Mouse (Mus musculus): Measurements from ENCODE around the gene Shc4. TPM values are rescaled to one million over a fixed set of nuclear protein-coding genes. Genes with fewer than 3 reads are reported as not detected.

Gene Shc4
- polyA plus RNA-seq, 1 experiment from 2014 or later, result 1.4 TPM

DNA sequence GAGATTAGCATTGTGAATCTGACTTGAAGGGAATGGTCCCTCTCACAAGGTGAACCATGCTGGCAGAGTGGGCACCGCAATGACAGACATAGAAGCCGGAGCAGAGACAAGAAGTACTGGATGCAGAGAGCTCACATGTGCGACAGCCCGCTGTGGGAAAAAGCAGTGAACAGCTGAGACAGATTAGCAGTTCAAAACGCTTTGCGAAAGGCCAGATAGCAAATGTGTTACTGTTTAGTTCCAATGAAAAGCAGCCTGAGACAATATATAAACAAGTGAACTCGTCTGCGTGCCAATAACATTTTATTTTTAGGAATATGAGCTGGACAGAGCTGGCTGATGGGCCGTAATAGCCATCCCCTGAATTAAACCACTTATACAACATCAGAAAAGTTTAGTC lies 42.1 kb downstream of the Shc4 start:
- Histone ChIP-seq H3K27me3 (ENCODE audit: poor library complexity, severe bottlenecking) (no peaks in the 10 kb centered on the region), H3K4me3 (no peak overlapping the region), H3K36me3 (replicated peaks) (no peaks in the 10 kb centered on the region), H3K27ac (no peak overlapping the region), H3K9me3 (no peaks in the 10 kb centered on the region), H3K4me1 (peaks cover 21% of the 10 kb centered on the region)
- 67% methylated on average over 9 of the region's 9 CpGs for WGBS
- DNase-seq (ENCODE audit: extremely low spot score, low spot score), result no peak

DNA sequence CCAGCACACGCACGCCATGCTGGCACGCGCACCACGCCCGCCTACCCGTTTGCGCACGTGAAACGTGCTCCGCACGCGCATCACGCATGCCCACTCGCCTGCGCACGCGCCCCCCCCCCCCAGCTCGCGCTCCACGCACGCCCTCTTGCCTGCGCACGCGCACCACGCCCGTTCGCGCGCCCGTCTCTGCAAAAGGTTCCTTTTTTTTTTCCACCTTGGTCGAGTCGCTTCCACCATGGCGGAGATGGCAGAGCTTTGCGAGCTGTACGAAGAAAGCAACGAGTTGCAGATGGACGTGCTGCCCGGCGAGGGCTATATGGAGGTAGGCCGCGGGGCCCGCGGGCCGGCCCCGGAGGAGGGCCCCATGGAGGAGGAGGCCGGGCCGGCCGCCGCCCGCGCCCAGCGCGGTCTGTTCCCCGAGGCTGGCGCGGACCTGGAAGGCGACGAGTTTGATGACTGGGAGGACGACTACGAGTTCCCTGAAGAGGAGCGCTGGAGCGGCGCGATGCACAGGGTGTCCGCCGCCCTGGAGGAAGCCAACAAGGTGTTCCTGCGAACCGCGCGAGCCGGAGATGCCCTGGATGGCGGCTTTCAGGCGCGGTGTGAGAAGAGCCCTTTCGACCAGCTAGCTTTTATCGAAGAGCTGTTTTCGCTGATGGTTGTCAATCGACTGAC lies 50.9 kb downstream of the Shc4 start, which contains the start of gene Eid1:
Gene Eid1 (plus strand): TSS at position 139 of the 675 bp plus-strand sequence.
- Histone ChIP-seq H3K27ac (peak within 1 kb of the TSS; percentile 96), H3K27me3 (ENCODE audit: poor library complexity, severe bottlenecking) (no peaks in the 10 kb centered on the region), H3K36me3 (replicated peaks) (no peaks in the 10 kb centered on the region; the same call in 1 of the 2 replicates), H3K4me3 (peak within 1 kb of the TSS; percentile 83), H3K4me1 (peaks cover 20% of the 10 kb centered on the region), H3K9me3 (no peaks in the 10 kb centered on the region)
- DNase-seq (ENCODE audit: extremely low spot score, low spot score), result peak; percentile 80
- under 1% methylated on average over 79 of the region's 79 CpGs for WGBS

DNA sequence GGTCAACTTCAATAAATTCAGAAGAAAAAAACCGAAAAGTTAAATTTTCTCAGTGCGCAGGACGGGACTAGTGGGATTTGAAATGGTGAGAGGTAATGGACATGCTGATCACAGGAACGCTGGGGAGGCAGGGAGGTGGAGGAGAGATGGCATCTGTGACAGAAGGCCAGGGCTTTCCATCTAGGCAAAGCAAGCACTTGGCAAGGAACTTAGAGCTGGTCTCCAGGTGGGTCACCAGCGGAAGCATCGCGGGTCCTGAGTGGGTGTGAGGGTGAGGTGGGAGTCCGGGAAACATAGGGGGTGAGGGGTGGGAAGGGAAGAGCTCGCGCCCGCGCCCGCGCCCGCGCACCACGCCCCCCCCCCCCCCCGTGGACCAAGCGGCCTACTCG lies 51.4 kb downstream of the Shc4 start:
- no peak for DNase-seq (ENCODE audit: extremely low spot score, low spot score)
- Histone ChIP-seq H3K36me3 (replicated peaks) (no peaks in the 10 kb centered on the region; the same call in 1 of the 2 replicates), H3K4me3 (peak overlapping the region; percentile 83), H3K27me3 (ENCODE audit: poor library complexity, severe bottlenecking) (no peaks in the 10 kb centered on the region), H3K4me1 (peaks cover 20% of the 10 kb centered on the region), H3K27ac (peak overlapping the region; percentile 96), H3K9me3 (no peaks in the 10 kb centered on the region)
- WGBS, result 22% methylated on average over 14 of the region's 20 CpGs

DNA sequence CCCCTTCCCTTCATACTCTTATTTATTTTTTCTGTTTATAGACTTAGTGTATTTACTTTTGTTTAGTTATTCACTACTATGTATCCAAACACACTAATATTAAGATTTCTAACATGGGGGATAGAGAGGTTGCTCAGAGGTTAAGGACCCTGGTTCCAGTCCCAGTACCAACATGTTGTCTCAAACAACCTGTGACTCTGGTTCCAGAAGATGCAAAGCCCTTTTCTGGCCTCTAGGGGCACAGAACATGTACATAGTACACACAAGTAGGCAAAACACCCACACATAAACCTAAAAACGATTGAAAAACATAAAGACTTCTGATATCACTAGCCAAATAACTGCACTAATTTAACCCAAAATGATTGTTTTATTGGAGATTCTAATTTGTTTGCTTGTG lies 53.1 kb downstream of the Shc4 start:
- WGBS, result 69% methylated on average over 1 of the region's 1 CpGs
- Histone ChIP-seq H3K27me3 (ENCODE audit: poor library complexity, severe bottlenecking) (no peaks in the 10 kb centered on the region), H3K4me1 (peaks cover 20% of the 10 kb centered on the region), H3K27ac (no peak overlapping the region), H3K36me3 (replicated peaks) (no peaks in the 10 kb centered on the region; the same call in 1 of the 2 replicates), H3K9me3 (no peaks in the 10 kb centered on the region), H3K4me3 (no peak overlapping the region)
- DNase-seq (ENCODE audit: extremely low spot score, low spot score), result no peak

DNA sequence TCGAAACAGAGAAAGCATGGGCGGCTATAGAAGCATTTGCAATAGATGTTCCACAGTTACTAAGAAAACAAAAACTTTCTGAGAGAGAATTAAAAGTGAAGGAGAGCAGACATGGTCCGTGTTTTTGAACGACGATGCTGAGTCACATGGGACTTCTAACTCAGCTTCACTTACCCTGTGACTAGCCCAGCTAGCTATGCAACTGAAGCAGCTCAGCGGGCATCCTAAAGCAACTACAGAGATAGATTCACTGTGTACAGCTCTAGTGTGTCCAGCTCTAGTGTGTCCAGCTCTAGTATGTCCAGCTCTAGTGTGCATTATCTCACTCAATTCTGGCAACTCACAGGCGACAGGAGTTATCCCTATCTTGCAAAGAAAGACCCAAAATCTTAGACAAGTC lies 56.2 kb downstream of the Shc4 start:
- Histone ChIP-seq H3K27ac (no peak overlapping the region), H3K4me3 (no peak overlapping the region), H3K36me3 (replicated peaks) (no peaks in the 10 kb centered on the region), H3K4me1 (peaks cover 3% of the 10 kb centered on the region; the same call in 1 of the 2 replicates), H3K27me3 (ENCODE audit: poor library complexity, severe bottlenecking) (no peaks in the 10 kb centered on the region), H3K9me3 (no peaks in the 10 kb centered on the region)
- WGBS, result 91% methylated on average over 7 of the region's 7 CpGs
- DNase-seq (ENCODE audit: extremely low spot score, low spot score), result no peak

DNA sequence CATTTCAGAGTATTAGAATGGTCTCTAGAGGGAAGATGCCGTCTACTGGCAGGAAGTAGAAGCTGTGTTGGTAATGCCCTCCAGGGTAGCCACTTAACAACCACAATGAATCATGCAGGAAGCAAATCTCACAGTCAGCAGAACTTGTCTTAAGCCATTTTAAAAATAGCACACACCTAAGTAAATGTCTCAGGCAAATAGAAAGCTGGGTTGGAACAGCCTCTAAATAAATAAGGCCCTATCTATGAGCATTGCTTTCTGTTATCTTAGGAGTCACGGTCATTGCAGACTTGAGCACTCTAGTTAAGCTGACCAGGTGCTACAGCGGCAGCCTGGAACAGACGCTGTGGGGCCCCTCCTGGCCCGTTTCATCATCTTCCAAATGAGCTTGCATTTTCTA lies 56.8 kb downstream of the Shc4 start:
- no peaks in the 10 kb centered on the region for H3K4me1 ChIP-seq
- H3K27ac ChIP-seq, result no peak overlapping the region
- H3K4me3 ChIP-seq, result no peak overlapping the region
- no peak for DNase-seq (ENCODE audit: extremely low spot score, low spot score)
- H3K9me3 ChIP-seq, result no peaks in the 10 kb centered on the region
- no peaks in the 10 kb centered on the region for H3K27me3 ChIP-seq (ENCODE audit: poor library complexity, severe bottlenecking)
- H3K36me3 ChIP-seq (replicated peaks), result no peaks in the 10 kb centered on the region
- 82% methylated on average over 5 of the region's 5 CpGs for WGBS

GRCm38 (mm10) chr2:125666668-125667067 lies 57.3 kb downstream of the Shc4 start:
- H3K4me3 ChIP-seq, result no peak overlapping the region
- H3K27ac ChIP-seq, result no peak overlapping the region
- no peak for DNase-seq (ENCODE audit: extremely low spot score, low spot score)
- no peaks in the 10 kb centered on the region for H3K4me1 ChIP-seq
- no peaks in the 10 kb centered on the region for H3K36me3 ChIP-seq (replicated peaks)
- 87% methylated on average over 4 of the region's 4 CpGs for WGBS
- no peaks in the 10 kb centered on the region for H3K9me3 ChIP-seq
- no peaks in the 10 kb centered on the region for H3K27me3 ChIP-seq (ENCODE audit: poor library complexity, severe bottlenecking)

GRCm38 (mm10) chr2:125665909-125666308 lies 58.0 kb downstream of the Shc4 start:
- Histone ChIP-seq H3K4me1 (peaks cover 3% of the 10 kb centered on the region), H3K9me3 (no peaks in the 10 kb centered on the region), H3K27me3 (ENCODE audit: poor library complexity, severe bottlenecking) (peaks cover 7% of the 10 kb centered on the region), H3K36me3 (replicated peaks) (no peaks in the 10 kb centered on the region), H3K4me3 (no peak overlapping the region), H3K27ac (no peak overlapping the region)
- 90% methylated on average over 4 of the region's 4 CpGs for WGBS
- DNase-seq (ENCODE audit: extremely low spot score, low spot score), result no peak

DNA sequence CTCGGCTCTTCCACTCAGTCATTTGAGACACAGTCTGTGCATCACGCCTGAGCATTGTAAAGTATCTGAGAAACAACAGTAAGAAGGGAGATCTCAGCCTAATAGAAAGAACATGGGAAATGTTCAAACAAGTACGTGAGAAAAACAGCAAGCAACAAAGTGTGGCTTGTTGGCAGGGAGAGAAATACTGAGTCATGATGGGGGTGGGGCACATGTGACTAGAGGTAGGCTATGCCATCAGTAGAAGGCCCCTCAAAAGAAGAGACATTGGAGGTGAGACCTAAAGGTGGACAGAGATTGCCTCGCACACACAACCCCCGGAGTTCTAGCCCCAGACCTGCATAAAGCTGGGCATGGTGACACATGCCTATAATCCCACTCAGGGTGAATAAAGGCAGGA lies 58.7 kb downstream of the Shc4 start:
- DNase-seq (ENCODE audit: extremely low spot score, low spot score), result no peak
- no peaks in the 10 kb centered on the region for H3K36me3 ChIP-seq (replicated peaks)
- H3K4me1 ChIP-seq, result peaks cover 10% of the 10 kb centered on the region
- H3K27me3 ChIP-seq (ENCODE audit: poor library complexity, severe bottlenecking), result peaks cover 10% of the 10 kb centered on the region
- no peak overlapping the region for H3K4me3 ChIP-seq
- H3K27ac ChIP-seq, result no peak overlapping the region
- H3K9me3 ChIP-seq, result no peaks in the 10 kb centered on the region
- WGBS, result 88% methylated on average over 5 of the region's 5 CpGs

DNA sequence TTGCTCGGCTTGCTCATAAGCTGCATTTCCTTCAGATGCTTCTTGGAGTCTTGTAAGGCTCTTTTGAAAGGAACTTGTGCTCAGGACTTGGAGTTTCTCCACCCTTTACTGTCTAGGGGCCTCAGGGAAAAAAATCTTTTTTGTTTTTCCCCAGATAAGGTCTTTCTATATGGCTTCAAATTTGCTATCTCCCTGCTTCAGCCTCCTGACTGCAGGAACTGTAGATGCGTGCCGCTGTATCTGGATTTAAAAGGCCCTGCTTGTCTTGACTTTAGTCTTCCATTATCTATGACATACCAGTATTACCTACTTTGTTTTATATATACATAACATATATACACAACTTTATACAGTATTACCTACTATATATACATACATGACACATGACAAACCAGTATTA lies 61.4 kb downstream of the Shc4 start:
- no peak for DNase-seq (ENCODE audit: extremely low spot score, low spot score)
- no peak overlapping the region for H3K27ac ChIP-seq

DNA sequence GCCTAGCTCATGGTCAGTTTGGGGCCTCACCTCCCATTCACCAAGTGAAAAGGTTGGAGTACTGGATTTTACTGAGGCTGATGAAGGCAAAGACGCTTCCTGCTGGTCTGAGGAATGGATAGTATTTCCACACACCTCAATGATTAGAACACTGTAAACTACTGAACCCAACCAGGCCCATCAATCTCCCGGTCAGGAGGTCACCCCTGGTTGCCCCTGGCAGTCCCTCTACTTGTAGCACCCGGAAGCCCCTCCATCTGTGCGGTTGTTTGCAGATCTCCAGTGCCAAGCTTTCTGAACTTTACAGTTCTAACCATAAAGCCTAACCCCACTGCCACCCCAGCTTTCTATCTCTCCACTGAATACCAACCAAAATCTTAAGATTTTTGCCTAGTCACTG lies 62.8 kb downstream of the Shc4 start:
- peak overlapping the region; percentile 35 for H3K4me3 ChIP-seq
- H3K9me3 ChIP-seq, result no peaks in the 10 kb centered on the region
- H3K27me3 ChIP-seq (ENCODE audit: poor library complexity, severe bottlenecking), result peaks cover 10% of the 10 kb centered on the region
- H3K27ac ChIP-seq, result peak overlapping the region; percentile 5; the same call in 1 of the 2 replicates
- DNase-seq (ENCODE audit: extremely low spot score, low spot score), result no peak
- peaks cover 11% of the 10 kb centered on the region for H3K4me1 ChIP-seq
- WGBS, result 73% methylated on average over 4 of the region's 4 CpGs
- H3K36me3 ChIP-seq (replicated peaks), result no peaks in the 10 kb centered on the region

More for the DNA sequence above, 61.4 kb downstream of the Shc4 start:
- H3K27me3 ChIP-seq (ENCODE audit: poor library complexity, severe bottlenecking), result peaks cover 10% of the 10 kb centered on the region
- WGBS, result 93% methylated on average over 3 of the region's 3 CpGs
- peaks cover 11% of the 10 kb centered on the region for H3K4me1 ChIP-seq
- no peaks in the 10 kb centered on the region for H3K9me3 ChIP-seq
- no peak overlapping the region for H3K4me3 ChIP-seq
- no peaks in the 10 kb centered on the region for H3K36me3 ChIP-seq (replicated peaks)

- no peak for DNase-seq (ENCODE audit: extremely low spot score, low spot score)
Measured at GRCm38 (mm10) chr2:125660537-125661130, 63.3 kb downstream of the Shc4 start.

GRCm38 (mm10) chr2:125659823-125660536 lies 64.0 kb downstream of the Shc4 start:
- H3K27ac ChIP-seq, result peak overlapping the region; percentile 5; the same call in 1 of the 2 replicates
- peaks cover 11% of the 10 kb centered on the region for H3K4me1 ChIP-seq
- peak; percentile 60 for DNase-seq (ENCODE audit: extremely low spot score, low spot score)
- peak overlapping the region; percentile 35 for H3K4me3 ChIP-seq
- peaks cover 10% of the 10 kb centered on the region for H3K27me3 ChIP-seq (ENCODE audit: poor library complexity, severe bottlenecking)
- H3K36me3 ChIP-seq (replicated peaks), result no peaks in the 10 kb centered on the region
- WGBS, result 19% methylated on average over 10 of the region's 10 CpGs
- no peaks in the 10 kb centered on the region for H3K9me3 ChIP-seq

More at GRCm38 (mm10) chr2:125660537-125661130, 63.3 kb downstream of the Shc4 start:
- Histone ChIP-seq H3K4me1 (peaks cover 11% of the 10 kb centered on the region), H3K27me3 (ENCODE audit: poor library complexity, severe bottlenecking) (peaks cover 10% of the 10 kb centered on the region), H3K27ac (peak overlapping the region; percentile 5; the same call in 1 of the 2 replicates), H3K36me3 (replicated peaks) (no peaks in the 10 kb centered on the region), H3K4me3 (peak overlapping the region; percentile 35), H3K9me3 (no peaks in the 10 kb centered on the region)
- 43% methylated on average over 20 of the region's 20 CpGs for WGBS
